Mouse (Mus musculus) liver, embryonic 16.5 days (tissue): ENCODE data around the gene Tas2r109. TPM values are rescaled to one million over a fixed set of nuclear protein-coding genes. Genes with fewer than 3 reads are reported as not detected.
"Not testable (repeated sequence)": the region's sequence is repeated elsewhere in the genome, so short reads cannot be mapped to it uniquely, and the experiment has no call there.

Experiments used
- ATAC-seq: fragments of 200-750 bp; cut with Nextera tagmentation; 2 replicates; pipeline ENCODE4 v1.8.0; 2017; ENCODE audit warnings: low read depth, mild to moderate bottlenecking, moderate number of reproducible peaks, moderate library complexity
- H3K27ac ChIP-seq: fragments of 300-500 bp; sonication (generic); 2 replicates; pipeline ENCODE4 v1.5.1; 2014; ENCODE audit warnings: mild to moderate bottlenecking, low read length
- H3K27me3 ChIP-seq: fragments of 300-500 bp; sonication (generic); 2 replicates; pipeline ENCODE4 v1.6.1; 2014; ENCODE audit warnings: low read depth, low read length, mixed read lengths; ENCODE audit not compliant: control insufficient read depth, insufficient read depth
- H3K36me3 ChIP-seq: fragments of 300-500 bp; sonication (generic); 2 replicates; pipeline ENCODE4 v1.6.1; 2014; ENCODE audit warnings: mild to moderate bottlenecking; ENCODE audit not compliant: control insufficient read depth, insufficient read depth
- H3K4me1 ChIP-seq: fragments of 300-500 bp; sonication (generic); 2 replicates; pipeline ENCODE4 v1.6.1; 2014; ENCODE audit warnings: low read depth, low read length, mixed read lengths; ENCODE audit not compliant: control insufficient read depth
- H3K4me2 ChIP-seq: fragments of 300-500 bp; sonication (generic); 2 replicates; pipeline ENCODE4 v1.6.1; 2014; ENCODE audit warnings: low read depth, low read length, mixed read lengths
- H3K4me3 ChIP-seq: fragments of 300-500 bp; sonication (generic); 2 replicates; pipeline ENCODE4 v1.5.1; 2014; ENCODE audit warnings: low read depth, mild to moderate bottlenecking, low read length
- H3K9ac ChIP-seq: fragments of 300-500 bp; sonication (generic); 2 replicates; pipeline ENCODE4 v1.6.1; 2014; ENCODE audit warnings: low read depth, low read length
- H3K9me3 ChIP-seq: fragments of 300-500 bp; sonication (generic); replicated peaks from 2 replicates; pipeline ENCODE4 v1.6.1; 2016; ENCODE audit warnings: low read length; ENCODE audit not compliant: control insufficient read depth
- WGBS: fragments of 180-500 bp; shearing (Covaris S2); extraction: QIAGEN DNeasy Blood & Tissue Kit; methylation state at CpG from one replicate; pipeline ENCODE4 v1.1.7; 2014; ENCODE audit not compliant: insufficient replicate concordance; 5-methylcytosine and 5-hydroxymethylcytosine counted together
- polyA plus RNA-seq: library from polyadenylated mRNA; unstranded; fragments of >200 nt; fragmentation: Nextera tagmentation; extraction: Ambion mirVana; gene quantifications from 2 replicates; pipeline ENCODE4 v1.2.1, GENCODE M21; 2015

Tas2r109 gene
- polyA plus RNA-seq: not detected in 2 replicates

- 47% methylated on average over 2 of the region's 2 CpGs for WGBS
- Histone ChIP-seq H3K4me1 (no peaks in the 10 kb centered on the region), H3K27me3 (no peaks in the 10 kb centered on the region), H3K4me2 (no peak within 1 kb of the TSS), H3K9ac (no peak within 1 kb of the TSS), H3K27ac (no peak within 1 kb of the TSS), H3K4me3 (no peak within 1 kb of the TSS), H3K9me3 (no peaks in the 10 kb centered on the region), H3K36me3 (no peaks in the 10 kb centered on the region)
- ATAC-seq: no peak
These were observed at the start of gene Tas2r109 for GRCm38 (mm10) chr6:132980865-132981264. Gene Tas2r109, minus strand, starts transcription at chr6:132980965.

DNA sequence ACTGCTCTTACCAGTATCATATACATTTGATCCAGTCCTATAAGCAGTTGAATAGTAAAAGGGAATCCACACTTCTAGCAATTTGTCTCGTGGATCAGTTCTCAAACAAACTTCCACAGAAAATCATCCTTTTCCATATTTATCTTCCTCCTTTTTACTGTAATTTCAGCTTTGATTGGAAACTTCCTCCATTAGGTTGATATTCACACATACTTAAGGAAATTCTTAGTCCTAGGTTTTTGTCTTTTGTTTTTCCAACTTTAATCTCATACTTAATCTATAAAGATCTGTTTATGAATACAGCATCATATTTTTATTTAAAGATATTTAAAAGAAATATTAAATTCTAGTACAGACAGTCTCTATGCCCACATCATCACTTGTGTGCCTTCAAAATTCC, 22.9 kb downstream of the Tas2r109 start, which contains the start of gene Tas2r131:
Gene Tas2r131, minus strand, starts transcription at position 101 of the 400 bp plus-strand sequence.
- H3K4me2 ChIP-seq: no peak within 1 kb of the TSS
- H3K4me3 ChIP-seq: no peak within 1 kb of the TSS
- H3K9me3 ChIP-seq: no peaks in the 10 kb centered on the region
- no peak within 1 kb of the TSS for H3K9ac ChIP-seq
- H3K27me3 ChIP-seq: no peaks in the 10 kb centered on the region
- no peaks in the 10 kb centered on the region for H3K36me3 ChIP-seq
- H3K27ac ChIP-seq: no peak within 1 kb of the TSS
- H3K4me1 ChIP-seq: no peaks in the 10 kb centered on the region
- 36% methylated on average over 1 of the region's 1 CpGs for WGBS
- ATAC-seq: no peak

DNA sequence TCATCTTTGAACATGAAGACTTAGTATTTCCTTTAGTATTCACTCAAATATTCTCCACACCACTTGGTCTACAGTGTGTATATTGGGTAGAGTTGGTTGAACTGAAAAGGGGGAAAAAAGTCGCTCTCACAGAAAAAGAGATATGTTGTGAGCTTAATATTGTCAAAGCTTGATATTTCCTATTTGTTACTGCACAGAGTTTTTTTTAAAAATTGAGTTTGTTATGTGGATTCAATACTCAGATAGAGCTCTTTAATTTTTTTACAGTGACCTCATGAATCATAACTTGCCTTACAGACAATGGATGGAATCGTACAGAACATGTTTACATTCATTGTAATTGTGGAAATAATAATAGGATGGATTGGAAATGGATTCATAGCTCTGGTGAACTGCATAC, 30.0 kb downstream of the Tas2r109 start, which contains the start of gene Tas2r129:
Gene Tas2r129, plus strand, starts transcription at position 301 of the 400 bp plus-strand sequence.
- Histone ChIP-seq H3K4me1 (no peaks in the 10 kb centered on the region), H3K36me3 (no peaks in the 10 kb centered on the region), H3K9me3 (no peaks in the 10 kb centered on the region), H3K27ac (no peak within 1 kb of the TSS), H3K9ac (no peak within 1 kb of the TSS), H3K4me2 (no peak within 1 kb of the TSS), H3K27me3 (no peaks in the 10 kb centered on the region), H3K4me3 (no peak within 1 kb of the TSS)
- no peak for ATAC-seq
- WGBS: 46% methylated on average over 2 of the region's 2 CpGs

DNA sequence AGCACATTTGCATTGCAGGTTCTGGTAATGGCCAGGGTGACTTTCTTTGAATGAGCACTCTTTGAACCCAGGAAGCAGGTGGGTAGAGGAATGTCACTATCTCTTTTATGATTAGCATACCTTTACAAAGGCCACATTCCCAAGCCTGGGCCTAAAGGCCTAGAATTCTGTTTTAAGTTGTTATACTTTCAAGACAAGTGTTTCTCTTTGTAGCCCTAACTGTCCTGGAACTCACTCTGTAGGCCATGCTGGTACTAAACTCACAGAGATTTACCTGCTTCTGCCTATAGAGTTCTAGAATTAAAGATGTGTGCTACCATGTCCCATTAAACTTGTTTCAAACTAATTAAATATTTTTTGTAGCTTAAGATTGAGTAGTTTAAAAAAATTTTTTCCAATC, 39.4 kb downstream of the Tas2r109 start:
- H3K36me3 ChIP-seq, H3K4me1 ChIP-seq, H3K27me3 ChIP-seq, H3K9me3 ChIP-seq, H3K9ac ChIP-seq, H3K4me2 ChIP-seq, H3K4me3 ChIP-seq, H3K27ac ChIP-seq, ATAC-seq: not testable (repeated sequence)

Other genes with a start within 250 kb of the Tas2r109 start
- gene Tas2r115, start 242.9 kb downstream of the Tas2r109 start, polyA plus RNA-seq: not detected in 2 replicates
- gene Tas2r124, start 226.2 kb downstream of the Tas2r109 start, polyA plus RNA-seq: not detected in 2 replicates
- gene Tas2r102, start 218.8 kb downstream of the Tas2r109 start, polyA plus RNA-seq: not detected in 2 replicates
- not detected in 2 replicates for gene Tas2r136, start 202.8 kb downstream of the Tas2r109 start, polyA plus RNA-seq
- not detected in 2 replicates for gene Tas2r117, start 178.1 kb downstream of the Tas2r109 start, polyA plus RNA-seq
- gene Tas2r123, start 133.8 kb downstream of the Tas2r109 start, polyA plus RNA-seq: not detected in 2 replicates
- not detected in 2 replicates for gene Tas2r116, start 125.5 kb downstream of the Tas2r109 start, polyA plus RNA-seq
- not detected in 2 replicates for gene Tas2r110, start 113.0 kb downstream of the Tas2r109 start, polyA plus RNA-seq
- gene Tas2r113, start 88.0 kb downstream of the Tas2r109 start, polyA plus RNA-seq: not detected in 2 replicates
- gene Tas2r125, start 71.3 kb downstream of the Tas2r109 start, polyA plus RNA-seq: not detected in 2 replicates
- gene Tas2r129, start 29.9 kb downstream of the Tas2r109 start, polyA plus RNA-seq: not detected in 2 replicates
- not detected in 2 replicates for gene Tas2r131, start 23.0 kb downstream of the Tas2r109 start, polyA plus RNA-seq
- gene Tas2r103, start 56.1 kb upstream of the Tas2r109 start, polyA plus RNA-seq: not detected in 2 replicates
- gene Tas2r140, start 74.9 kb upstream of the Tas2r109 start, polyA plus RNA-seq: not detected in 2 replicates
- 28.7 and 32.9 TPM in 2 replicates for gene Smim10l1, start 123.9 kb upstream of the Tas2r109 start, polyA plus RNA-seq